Mouse (Mus musculus) CH12.LX (cell line): Measurements from ENCODE around the gene Nfx1. TPM values are rescaled to one million over a fixed set of nuclear protein-coding genes. Genes with fewer than 3 reads are reported as not detected.

Experiments
- DNase-seq: peaks from one replicate; pipeline ENCODE4 v3.0.0-alpha.2; 2013; ENCODE audit errors: extremely low read depth
- H3K27ac ChIP-seq: 2 replicates; pipeline ENCODE4 v1.5.1; 2012; ENCODE audit warnings: low read depth, mild to moderate bottlenecking, control low read depth, moderate library complexity; ENCODE audit not compliant: insufficient read depth
- H3K27me3 ChIP-seq: replicated peaks from 2 replicates; pipeline ENCODE3; 2012; ENCODE audit warnings: inconsistent platforms
- H3K36me3 ChIP-seq, 2 experiments: replicated peaks in 1 of 2; 2 replicates each; pipeline versions ENCODE3 to v1.6.1; 2012; ENCODE audit warnings: inconsistent platforms in 1 of 2, low read length in 1 of 2, mild to moderate bottlenecking in 1 of 2, mixed read lengths in 1 of 2, moderate library complexity in 1 of 2; ENCODE audit not compliant: control insufficient read depth in 1 of 2, insufficient read depth in 1 of 2
- H3K4me1 ChIP-seq, 2 experiments: 2 replicates each; pipeline ENCODE4 v1.6.1; 2012; ENCODE audit warnings: inconsistent platforms in 1 of 2, moderate library complexity in 1 of 2; ENCODE audit not compliant: insufficient read depth in 2 of 2, control insufficient read depth in 1 of 2
- H3K4me2 ChIP-seq: 2 replicates; pipeline ENCODE4 v1.6.1; 2012; ENCODE audit warnings: low read depth, mild to moderate bottlenecking, control low read depth; ENCODE audit not compliant: poor library complexity, insufficient read depth, severe bottlenecking
- H3K4me3 ChIP-seq, 3 experiments: fragments of 150-350 bp in 1 of 3; sonication (generic) in 1 of 3; replicated peaks in 1 of 3; 2 replicates each; pipeline versions ENCODE3 to v1.5.1; 2011 to 2012; ENCODE audit warnings: low read depth in 2 of 3, low read length in 2 of 3, mild to moderate bottlenecking in 2 of 3, moderate library complexity in 2 of 3, control low read depth in 1 of 3, improper control_type of control experiment in 1 of 3, inconsistent platforms in 1 of 3, mixed read lengths in 1 of 3; ENCODE audit not compliant: poor library complexity in 1 of 3
- H3K79me2 ChIP-seq: replicated peaks from 2 replicates; pipeline ENCODE4 v1.6.1; 2012; ENCODE audit warnings: mild to moderate bottlenecking, moderate library complexity; ENCODE audit not compliant: control insufficient read depth, poor library complexity, insufficient read depth, severe bottlenecking; ENCODE audit errors: extremely low read depth
- H3K9ac ChIP-seq: 2 replicates; pipeline ENCODE4 v1.6.1; 2012; ENCODE audit warnings: low read depth, mild to moderate bottlenecking, control low read depth, moderate library complexity; ENCODE audit not compliant: insufficient read depth
- H3K9me3 ChIP-seq: replicated peaks from 2 replicates; pipeline ENCODE3; 2012; ENCODE audit warnings: low read length, inconsistent platforms, mixed read lengths
- CHD2 ChIP-seq: IDR thresholded peaks from 2 replicates; pipeline ENCODE4 v1.6.1; 2011; ENCODE audit warnings: low read length, improper control_type of control experiment
- CTCF ChIP-seq, 2 experiments: IDR thresholded peaks in 1 of 2; conservative IDR thresholded peaks in 1 of 2; 2 replicates each; pipeline ENCODE4 v1.5.1; 2011 to 2012; ENCODE audit warnings: low read depth in 2 of 2, low read length in 2 of 2, improper control_type of control experiment in 1 of 2, inconsistent platforms in 1 of 2, mild to moderate bottlenecking in 1 of 2, moderate library complexity in 1 of 2
- EP300 ChIP-seq: IDR thresholded peaks from 2 replicates; pipeline ENCODE4 v1.6.1; 2011; ENCODE audit warnings: low read length, improper control_type of control experiment
- ETS1 ChIP-seq: conservative IDR thresholded peaks from 2 replicates; pipeline ENCODE4 v1.6.1; 2012; ENCODE audit warnings: low read depth, mild to moderate bottlenecking, inconsistent platforms, low read length, improper control_type of control experiment, moderate library complexity
- JUND ChIP-seq: conservative IDR thresholded peaks from 2 replicates; pipeline ENCODE4 v1.6.1; 2011; ENCODE audit warnings: low read depth, low read length, improper control_type of control experiment
- MAFK ChIP-seq: IDR thresholded peaks from 2 replicates; pipeline ENCODE4 v1.6.1; 2011; ENCODE audit warnings: low read length, improper control_type of control experiment; ENCODE audit not compliant: insufficient replicate concordance
- MAX ChIP-seq: IDR thresholded peaks from 2 replicates; pipeline ENCODE4 v1.6.1; 2011; ENCODE audit warnings: low read length, improper control_type of control experiment
- MAZ ChIP-seq: IDR thresholded peaks from 2 replicates; pipeline ENCODE4 v1.6.1; 2012; ENCODE audit warnings: low read depth, mild to moderate bottlenecking, inconsistent platforms, low read length, improper control_type of control experiment, moderate library complexity
- MXI1 ChIP-seq: IDR thresholded peaks from 2 replicates; pipeline ENCODE4 v1.6.1; 2011; ENCODE audit warnings: mild to moderate bottlenecking, low read depth, low read length, improper control_type of control experiment
- RAD21 ChIP-seq: IDR thresholded peaks from 2 replicates; pipeline ENCODE4 v1.6.1; 2011; ENCODE audit warnings: low read depth, mild to moderate bottlenecking, low read length, improper control_type of control experiment, moderate library complexity
- SIN3A ChIP-seq: IDR thresholded peaks from 2 replicates; pipeline ENCODE4 v1.6.1; 2012; ENCODE audit warnings: low read length, improper control_type of control experiment, inconsistent platforms
- SMC3 ChIP-seq: IDR thresholded peaks from 2 replicates; pipeline ENCODE4 v1.6.1; 2011; ENCODE audit warnings: low read depth, low read length, improper control_type of control experiment
- TBP ChIP-seq: conservative IDR thresholded peaks from 2 replicates; pipeline ENCODE4 v1.6.1; 2011; ENCODE audit warnings: low read depth, low read length, improper control_type of control experiment
- TCF12 ChIP-seq: IDR thresholded peaks from 2 replicates; pipeline ENCODE4 v1.6.1; 2014; ENCODE audit warnings: low read depth, mild to moderate bottlenecking, inconsistent platforms, low read length, improper control_type of control experiment
- UBTF ChIP-seq: IDR thresholded peaks from 2 replicates; pipeline ENCODE4 v1.6.1; 2012; ENCODE audit warnings: low read depth, mild to moderate bottlenecking, inconsistent platforms, low read length, improper control_type of control experiment, moderate library complexity
- USF1 ChIP-seq: IDR thresholded peaks from 2 replicates; pipeline ENCODE4 v1.6.1; 2014; ENCODE audit warnings: low read depth, mild to moderate bottlenecking, inconsistent platforms, low read length, improper control_type of control experiment
- ZNF384 ChIP-seq: IDR thresholded peaks from 2 replicates; pipeline ENCODE4 v1.6.1; 2012; ENCODE audit warnings: low read depth, low read length, improper control_type of control experiment, inconsistent platforms
- dilution Hi-C: fragments of 300-500 bp; cut with MboI; formaldehyde crosslinking; loops from 2 replicates; pipeline ENCODE4 v1.14.3; 2020; ENCODE audit warnings: low sequenced_read_pairs; ENCODE audit not compliant: extremely low pct_unique_long_range_greater_than_20kb, extremely low pct_ligation_motif_present
- in situ Hi-C: fragments of 300-500 bp; cut with MboI; formaldehyde crosslinking; loops from 3 replicates; pipeline ENCODE4 v1.14.3; 2019; ENCODE audit warnings: low sequenced_read_pairs, low pct_ligation_motif_present, low pct_unique_long_range_greater_than_20kb, mixed read lengths
- polyA plus RNA-seq: library from polyadenylated mRNA; unstranded; fragments of >175 nt; gene quantifications from 2 replicates; pipeline ENCODE4 v1.2.1, GENCODE M21; 2012; ENCODE audit warnings: low read depth; ENCODE audit not compliant: insufficient read length
- total RNA-seq, 2 experiments: library from RNA; depleted of rRNA; stranded (reverse); fragments of 300-350 nt in 1 of 2; fragments of >200 nt in 1 of 2; gene quantifications; 2 replicates each; pipeline ENCODE4 v1.2.3; 2012 to 2014

The Nfx1 gene
- total and polyA plus RNA-seq, 3 experiments, result 55.5 to 89.8 (median 70.5) TPM

- TF ChIP-seq MAX, result no peak
- TF ChIP-seq SMC3, result no peak
- no peak for TF ChIP-seq CTCF (conservative IDR thresholded peaks at IDR 0.05 in 1 of 2, IDR thresholded peaks at IDR 0.05 in 1 of 2; ENCODE audit: low read depth in 2 of 2, low read length in 2 of 2)
- no peak for TF ChIP-seq TBP
- no peak for TF ChIP-seq EP300
- no peak for TF ChIP-seq ZNF384
- TF ChIP-seq UBTF, result no peak
- no peak for TF ChIP-seq ETS1
- no peak for TF ChIP-seq MXI1
- no peak for TF ChIP-seq CHD2
- TF ChIP-seq RAD21, result no peak
- in situ Hi-C loops, result no loop called here
- Histone ChIP-seq H3K27me3 (peaks cover 20% of the 10 kb centered on the region), H3K4me1 (no peaks in the 10 kb centered on the region), H3K4me2 (0 out of 2 replicates have a peak overlapping the region, but pooled peaks have one; percentile 7), H3K9ac (no peak overlapping the region), H3K4me3 (no peak overlapping the region), H3K9me3 (no peaks in the 10 kb centered on the region), H3K79me2 (no peaks in the 10 kb centered on the region), H3K27ac (no peak overlapping the region), H3K36me3 (no peaks in the 10 kb centered on the region)
- dilution Hi-C loops, result no loop called here
- DNase-seq, result no peak
These were observed 67.2 kb downstream of the Nfx1 start for GRCm38 (mm10) chr4:41037942-41038341.

GRCm38 (mm10) chr4:41040983-41041382 lies 70.3 kb downstream of the Nfx1 start:
- dilution Hi-C loops, result no loop called here
- Histone ChIP-seq H3K36me3 (no peaks in the 10 kb centered on the region), H3K4me2 (no peak overlapping the region), H3K27me3 (peaks cover 37% of the 10 kb centered on the region), H3K9ac (no peak overlapping the region), H3K79me2 (no peaks in the 10 kb centered on the region), H3K4me3 (no peak overlapping the region), H3K9me3 (no peaks in the 10 kb centered on the region), H3K4me1 (no peaks in the 10 kb centered on the region), H3K27ac (no peak overlapping the region)
- no peak for DNase-seq
- in situ Hi-C loops, result no loop called here
- TF ChIP-seq USF1, result no peak
- no peak for TF ChIP-seq JUND
- TF ChIP-seq MAFK, result no peak
- no peak for TF ChIP-seq TCF12
- no peak for TF ChIP-seq ZNF384
- no peak for TF ChIP-seq MAZ

- Histone ChIP-seq H3K27me3 (peaks cover 48% of the 10 kb centered on the region), H3K9me3 (no peaks in the 10 kb centered on the region), H3K9ac (no peak overlapping the region), H3K4me1 (no peaks in the 10 kb centered on the region), H3K4me2 (no peak overlapping the region), H3K4me3 (no peak overlapping the region), H3K27ac (no peak overlapping the region), H3K36me3 (no peaks in the 10 kb centered on the region), H3K79me2 (no peaks in the 10 kb centered on the region)
- in situ Hi-C loops (no loop called here), dilution Hi-C loops (no loop called here)
- TF ChIP-seq MAFK (no peak), SIN3A (no peak)
- no peak for DNase-seq
These were observed 72.2 kb downstream of the Nfx1 start for GRCm38 (mm10) chr4:41042880-41043279.
